Mouse (Mus musculus) stomach, postnatal 0 days (tissue): ENCODE measurements around the gene Gpbp1l1. TPM values are rescaled to one million over a fixed set of nuclear protein-coding genes. Genes with fewer than 3 reads are reported as not detected.

Experiments used
- ATAC-seq: fragments of 200-750 bp; cut with Nextera tagmentation; 2 replicates; pipeline ENCODE4 v1.8.0; 2017; ENCODE audit not compliant: low FRiP score, low TSS enrichment
- DNase-seq: peaks from one replicate; pipeline ENCODE4 v3.0.0-alpha.2; 2016; ENCODE audit warnings: low spot score
- H3K27ac ChIP-seq: fragments of 300-500 bp; sonication (generic); replicated peaks from 2 replicates; pipeline ENCODE4 v1.5.1; 2014; ENCODE audit warnings: mild to moderate bottlenecking, control low read depth
- H3K27me3 ChIP-seq: fragments of 300-500 bp; sonication (generic); 2 replicates; pipeline ENCODE4 v1.6.1; 2014; ENCODE audit warnings: low read length; ENCODE audit not compliant: control insufficient read depth, insufficient read depth
- H3K36me3 ChIP-seq: fragments of 300-500 bp; sonication (generic); 2 replicates; pipeline ENCODE4 v1.6.1; 2014; ENCODE audit warnings: low read length, mixed read lengths; ENCODE audit not compliant: control insufficient read depth, insufficient read depth
- H3K4me1 ChIP-seq: fragments of 300-500 bp; sonication (generic); replicated peaks from 2 replicates; pipeline ENCODE4 v1.6.1; 2014; ENCODE audit warnings: antibody characterized with exemption; ENCODE audit not compliant: control insufficient read depth, insufficient read depth
- H3K4me2 ChIP-seq: fragments of 300-500 bp; sonication (generic); replicated peaks from 2 replicates; pipeline ENCODE4 v1.6.1; 2014; ENCODE audit warnings: low read depth, mild to moderate bottlenecking, control low read depth, moderate library complexity
- H3K4me3 ChIP-seq: fragments of 300-500 bp; sonication (generic); 2 replicates; pipeline ENCODE4 v1.5.1; 2014; ENCODE audit warnings: low read depth, low read length, control low read depth
- H3K9ac ChIP-seq: fragments of 300-500 bp; sonication (generic); 2 replicates; pipeline ENCODE4 v1.6.1; 2014; ENCODE audit warnings: mild to moderate bottlenecking, low read length, control low read depth, mixed read lengths
- H3K9me3 ChIP-seq: fragments of 300-500 bp; sonication (generic); 2 replicates; pipeline ENCODE4 v1.6.1; 2016; ENCODE audit warnings: low read length; ENCODE audit not compliant: control insufficient read depth
- CTCF ChIP-seq: IDR thresholded peaks from 2 replicates; pipeline ENCODE4 v1.5.1; 2016; ENCODE audit warnings: antibody characterized with exemption, low read depth, mild to moderate bottlenecking, moderate library complexity
- EP300 ChIP-seq: optimal IDR thresholded peaks from 2 replicates; pipeline ENCODE3; 2016; ENCODE audit warnings: antibody characterized with exemption
- WGBS: fragments of 180-500 bp; shearing (Covaris S2); extraction: QIAGEN DNeasy Blood & Tissue Kit; methylation state at CpG from one replicate; pipeline ENCODE4 v1.1.7; 2014; 5-methylcytosine and 5-hydroxymethylcytosine counted together
- polyA plus RNA-seq: library from polyadenylated mRNA; unstranded; fragments of >200 nt; fragmentation: Nextera tagmentation; extraction: Ambion mirVana; gene quantifications from 2 replicates; pipeline ENCODE4 v1.2.1, GENCODE M21; 2015

Gpbp1l1 gene
- 22.4 and 23.6 TPM in 2 replicates for polyA plus RNA-seq

DNA sequence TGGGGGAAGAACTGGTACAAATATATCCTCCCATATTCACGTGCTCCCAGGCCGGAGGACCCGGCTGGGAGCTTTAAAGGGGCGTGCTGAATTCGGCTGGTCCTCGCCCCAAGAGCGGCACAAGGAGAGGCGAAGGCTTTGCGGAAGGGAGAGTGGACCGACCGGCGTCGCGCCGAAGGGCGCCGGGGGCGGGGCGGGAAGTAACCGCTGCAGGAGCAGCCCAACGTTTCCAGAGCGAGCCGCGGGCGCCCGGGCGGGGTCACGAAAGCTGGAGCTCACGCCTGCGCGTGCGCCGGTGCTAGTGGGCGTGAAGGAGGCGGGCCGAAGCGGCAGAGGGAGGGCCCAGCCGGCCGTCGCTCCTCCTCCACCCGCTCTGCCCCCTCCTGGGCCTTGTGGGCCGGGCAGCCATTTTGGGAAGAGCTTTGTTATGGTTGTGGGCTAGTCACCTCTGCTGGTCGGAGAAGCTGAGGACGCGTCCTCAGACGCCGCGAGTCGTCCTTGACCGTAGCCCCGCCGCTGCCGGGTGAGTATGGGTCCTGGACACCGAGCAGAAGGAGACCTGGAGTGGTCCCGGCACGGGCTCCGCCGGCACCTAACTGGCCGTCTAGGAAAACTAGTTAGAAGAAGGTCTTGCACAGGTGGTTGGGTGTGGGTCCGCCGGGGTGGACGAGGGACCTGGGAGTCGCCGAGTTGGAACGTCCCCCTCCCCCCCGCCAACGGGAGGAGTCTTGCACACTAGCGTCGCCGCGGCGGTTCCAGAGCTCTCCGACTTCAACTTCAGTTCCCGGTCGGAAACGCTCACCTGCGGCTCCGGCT is at the start of gene Gpbp1l1:
TSS of gene Gpbp1l1 (plus strand) at position 353 of the 816 bp plus-strand sequence.
- H3K4me1 ChIP-seq, result no peaks in the 10 kb centered on the region
- peak within 1 kb of the TSS; percentile 71 for H3K4me2 ChIP-seq
- peak within 1 kb of the TSS; percentile 95 for H3K27ac ChIP-seq
- ATAC-seq, result peak; percentile 96
- peaks cover 5% of the 10 kb centered on the region; the same call in 1 of the 2 replicates for H3K36me3 ChIP-seq
- H3K9ac ChIP-seq, result peak within 1 kb of the TSS; percentile 94
- H3K9me3 ChIP-seq, result no peaks in the 10 kb centered on the region
- peak; percentile 99 for DNase-seq
- TF ChIP-seq CTCF, result peak; percentile 65
- TF ChIP-seq EP300, result no peak
- peak within 1 kb of the TSS; percentile 87 for H3K4me3 ChIP-seq
- H3K27me3 ChIP-seq, result no peaks in the 10 kb centered on the region
- WGBS, result 0% methylated on average over 63 of the region's 78 CpGs

DNA sequence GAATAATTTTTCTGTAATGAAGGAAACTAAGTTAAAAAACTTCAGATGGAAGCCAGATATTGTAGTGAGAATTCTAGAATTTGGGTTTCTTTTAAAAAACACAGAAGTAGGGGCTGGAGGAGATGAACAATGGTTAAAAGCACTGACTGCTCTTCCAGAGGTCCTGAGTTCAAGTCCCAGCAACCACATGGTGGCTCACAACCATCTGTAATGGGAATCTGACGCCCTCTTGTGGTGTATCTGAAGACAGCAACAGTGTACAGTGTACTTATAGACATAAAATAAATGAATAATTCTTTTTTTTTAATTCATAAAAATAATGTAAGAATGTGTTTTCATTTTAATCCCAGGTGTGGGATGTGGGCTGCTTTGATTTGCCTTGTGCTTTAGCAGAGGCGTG is 26.3 kb upstream of the Gpbp1l1 start:
- Histone ChIP-seq H3K36me3 (0 out of 2 replicates have a peak, but pooled peaks cover 3% of the 10 kb centered on the region), H3K4me2 (no peak overlapping the region), H3K4me3 (no peak overlapping the region), H3K27ac (no peak overlapping the region), H3K27me3 (no peaks in the 10 kb centered on the region), H3K9me3 (no peaks in the 10 kb centered on the region), H3K9ac (no peak overlapping the region), H3K4me1 (no peaks in the 10 kb centered on the region)
- peak; percentile 38; the same call in 1 of the 2 replicates for TF ChIP-seq CTCF
- TF ChIP-seq EP300, result no peak
- ATAC-seq (no peak), DNase-seq (no peak)
- 67% methylated on average over 2 of the region's 2 CpGs for WGBS

DNA sequence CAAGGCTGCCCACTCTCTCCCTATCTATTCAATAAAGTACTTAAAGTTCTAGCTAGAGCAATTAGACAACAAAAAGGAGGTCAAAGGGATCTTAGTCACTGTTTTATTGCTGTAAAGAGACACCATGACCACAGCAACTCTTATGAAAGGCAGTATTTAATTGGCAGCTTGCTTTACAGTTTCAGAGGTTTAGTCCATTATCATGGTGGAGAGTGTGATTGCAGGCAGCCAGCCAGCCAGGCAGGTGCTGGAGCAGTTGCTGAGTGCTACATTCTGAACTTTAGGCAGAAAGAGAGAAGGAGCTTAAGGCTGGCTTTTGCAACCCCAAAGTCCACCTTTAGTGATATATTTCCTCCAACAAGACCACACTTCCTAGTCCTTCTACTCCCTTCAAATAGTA is 21.1 kb upstream of the Gpbp1l1 start:
- ATAC-seq (no peak), DNase-seq (no peak)
- Histone ChIP-seq H3K27me3 (no peaks in the 10 kb centered on the region), H3K9ac (no peak overlapping the region), H3K4me2 (no peak overlapping the region), H3K4me3 (no peak overlapping the region), H3K9me3 (no peaks in the 10 kb centered on the region), H3K27ac (no peak overlapping the region), H3K4me1 (no peaks in the 10 kb centered on the region), H3K36me3 (no peaks in the 10 kb centered on the region)
- no peak for TF ChIP-seq CTCF

DNA sequence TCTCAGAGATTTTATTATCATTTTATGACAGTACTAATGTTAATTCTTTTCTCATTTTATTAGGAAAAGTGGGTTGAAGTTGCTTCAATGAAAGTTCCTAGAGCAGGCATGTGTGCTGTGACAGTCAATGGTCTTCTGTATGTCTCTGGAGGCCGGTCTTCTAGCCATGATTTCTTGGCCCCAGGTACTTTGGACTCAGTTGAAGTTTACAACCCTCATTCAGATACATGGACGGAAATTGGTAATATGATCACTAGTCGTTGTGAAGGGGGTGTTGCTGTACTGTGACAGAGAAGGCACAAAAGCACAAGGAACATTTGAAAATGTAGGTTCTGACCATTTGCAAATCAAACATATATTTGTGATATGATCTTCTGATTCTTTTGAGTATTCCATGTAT is 19.7 kb upstream of the Gpbp1l1 start:
- DNase-seq (no peak), ATAC-seq (no peak)
- Histone ChIP-seq H3K27ac (no peak overlapping the region), H3K9me3 (no peaks in the 10 kb centered on the region), H3K27me3 (no peaks in the 10 kb centered on the region), H3K36me3 (no peaks in the 10 kb centered on the region), H3K4me1 (no peaks in the 10 kb centered on the region), H3K4me2 (no peak overlapping the region), H3K9ac (no peak overlapping the region), H3K4me3 (no peak overlapping the region)
- 88% methylated on average over 3 of the region's 3 CpGs for WGBS
- TF ChIP-seq CTCF, result no peak
- no peak for TF ChIP-seq EP300

DNA sequence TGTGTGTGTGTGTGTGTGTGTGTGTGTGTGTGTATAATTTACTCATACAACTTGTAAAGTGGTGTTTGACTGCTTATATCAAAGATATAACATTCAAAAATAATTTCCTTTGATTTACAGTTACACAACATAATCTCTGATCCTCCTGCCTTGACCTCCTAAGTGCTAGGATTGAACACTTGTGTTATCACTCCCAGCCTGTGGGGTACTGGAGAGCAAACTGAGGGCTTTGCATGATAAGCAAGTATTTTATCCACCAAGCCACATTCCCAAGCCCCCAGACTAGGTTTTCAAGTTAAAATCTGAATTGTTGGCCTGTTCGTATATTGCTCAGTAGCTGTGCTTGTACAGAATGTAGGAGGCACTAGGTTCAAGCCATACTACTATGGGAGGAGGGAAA is 7.0 kb upstream of the Gpbp1l1 start:
- Histone ChIP-seq H3K9me3 (no peaks in the 10 kb centered on the region), H3K4me3 (no peak overlapping the region), H3K4me1 (no peaks in the 10 kb centered on the region), H3K36me3 (peaks cover 5% of the 10 kb centered on the region; the same call in 1 of the 2 replicates), H3K27ac (no peak overlapping the region), H3K4me2 (no peak overlapping the region), H3K9ac (no peak overlapping the region), H3K27me3 (no peaks in the 10 kb centered on the region)
- WGBS, result 89% methylated on average over 1 of the region's 1 CpGs
- no peak for TF ChIP-seq CTCF
- no peak for TF ChIP-seq EP300
- ATAC-seq (no peak), DNase-seq (no peak)

DNA sequence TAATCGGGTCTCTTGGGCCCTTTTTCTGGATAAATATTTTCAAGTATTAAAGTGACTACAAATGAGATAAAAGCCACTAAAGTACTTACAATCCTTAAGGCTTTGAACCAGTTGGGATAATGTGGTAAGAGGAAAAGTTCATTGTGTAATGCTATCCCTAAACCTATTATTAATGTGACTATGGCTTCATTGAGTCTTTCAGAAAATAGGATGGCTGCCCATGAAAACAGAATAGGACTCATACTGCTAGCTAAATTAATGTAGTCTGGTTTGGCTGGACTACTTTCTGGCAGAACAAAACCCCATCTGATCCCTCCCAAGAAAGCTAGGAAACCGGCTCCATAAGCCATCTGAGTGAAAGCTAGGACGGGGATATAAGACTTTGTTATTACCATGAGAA is 4.4 kb upstream of the Gpbp1l1 start:
- H3K27me3 ChIP-seq, result no peaks in the 10 kb centered on the region
- no peak overlapping the region for H3K27ac ChIP-seq
- 71% methylated on average over 3 of the region's 3 CpGs for WGBS
- ATAC-seq (no peak), DNase-seq (no peak)
- H3K4me1 ChIP-seq, result no peaks in the 10 kb centered on the region
- no peak overlapping the region for H3K4me2 ChIP-seq
- TF ChIP-seq EP300 (no peak), CTCF (no peak)
- H3K36me3 ChIP-seq, result peaks cover 5% of the 10 kb centered on the region; the same call in 1 of the 2 replicates
- H3K9ac ChIP-seq, result no peak overlapping the region
- no peaks in the 10 kb centered on the region for H3K9me3 ChIP-seq
- H3K4me3 ChIP-seq, result no peak overlapping the region
